ENCODE assay signal across 8 mouse cellular contexts in the genomic region with DNA sequence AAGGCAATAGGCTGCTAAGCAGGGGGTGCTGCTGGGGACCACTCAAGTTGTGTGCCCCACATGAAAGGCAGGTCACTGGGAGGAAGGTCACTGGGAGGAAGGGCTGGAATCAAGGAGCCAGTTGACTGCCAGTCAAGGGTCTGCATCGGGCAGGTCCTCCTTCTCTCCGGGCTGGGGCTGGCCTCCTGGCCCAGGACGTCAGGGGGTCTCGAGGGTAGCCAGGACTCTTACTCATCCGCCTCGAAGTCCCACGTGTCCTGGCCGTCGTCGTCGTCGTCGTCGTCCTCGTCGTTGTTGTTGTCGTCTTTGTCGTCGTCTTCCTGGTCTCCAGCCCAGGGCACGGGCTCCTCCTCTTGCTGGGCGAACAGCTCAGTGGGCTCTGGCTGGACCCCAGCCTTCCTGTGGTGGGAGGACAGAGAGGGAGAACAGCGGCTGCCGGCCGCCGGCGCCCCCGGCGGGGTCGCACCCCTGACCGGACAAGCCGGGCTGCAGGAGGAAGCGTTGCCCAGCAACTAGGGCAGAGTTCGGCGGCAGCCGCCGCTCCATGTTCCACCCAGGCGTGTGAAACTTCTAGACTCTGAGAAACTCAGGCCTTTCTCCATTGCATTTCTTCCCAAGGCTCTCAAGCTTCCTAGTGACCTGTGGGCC. TPM values are rescaled to one million over a fixed set of nuclear protein-coding genes. Genes with fewer than 3 reads are reported as not detected.
DNase-seq lines count a peak whose midpoint lies in the region; ATAC-seq and TF ChIP-seq lines count a peak whose summit lies in the region.
"Had no signal": no experiment of that assay in that cellular context is flagged by ENCODE, and none has a peak within 500 bp of the region (broad histone marks: within the 10 kb centered on the region; RNA-seq: fewer than 3 reads in every experiment).

No protein-coding gene starts in this region.

- in situ Hi-C loops in ES-E14 (cut with MboI; ENCODE audit: low sequenced_read_pairs in 2 of 2, unreplicated experiment in 2 of 2) = no loop called here

- peak; percentile 59 for ATAC-seq in forebrain, postnatal 0 days
- ATAC-seq in kidney, embryonic 14.5 days (ENCODE audit: low FRiP score, low TSS enrichment) = peak; percentile 92
- ATAC-seq in megakaryocyte progenitor cell, adult 5-6 weeks (replicated peaks; ENCODE audit: poor library complexity) = peak; percentile 14; the same call in 1 of the 2 replicates
- no peak for ATAC-seq in megakaryocyte, adult 5-6 weeks (ENCODE audit: poor library complexity, severe bottlenecking)

- H3K4me1 ChIP-seq in ES-E14 (ENCODE audit: control insufficient read depth in 2 of 2, insufficient read depth in 2 of 2, low read length in 2 of 2, poor library complexity in 1 of 2) = peaks cover 0 to under 1% of the 10 kb centered on the region in 2 experiments; a peak in 2 of 4 replicates
- no peaks in the 10 kb centered on the region for H3K4me1 ChIP-seq in forebrain, postnatal 0 days (ENCODE audit: insufficient read depth)
- 0 out of 2 replicates have a peak, but pooled peaks cover 5% of the 10 kb centered on the region for H3K4me1 ChIP-seq in kidney, embryonic 14.5 days (ENCODE audit: control insufficient read depth, insufficient read depth, low read length)

- 47% methylated on average over 37 of the region's 37 CpGs for WGBS in forebrain, postnatal 0 days
- 38% methylated on average over 36 of the region's 37 CpGs for WGBS in kidney, embryonic 14.5 days

- peak; percentile 8 to 17 for DNase-seq in B cell, adult 2 months
- DNase-seq in ES-E14 (ENCODE audit: low read depth, low spot score) = no peak
- DNase-seq in forebrain, postnatal 0 days = peak; percentile 6
- peak; percentile 17 for DNase-seq in yolk sac, embryonic 10.5 days (ENCODE audit: low spot score)

- 0 out of 2 replicates have a peak overlapping the region, but pooled peaks have one; percentile 6 for H3K9ac ChIP-seq in ES-E14 (ENCODE audit: insufficient read depth, low read depth, low read length, poor library complexity, severe bottlenecking)
- no peak overlapping the region for H3K9ac ChIP-seq in forebrain, postnatal 0 days
- peak overlapping the region; percentile 40; the same call in 1 of the 2 replicates for H3K9ac ChIP-seq in kidney, embryonic 14.5 days (ENCODE audit: low read depth, low read length)

- no peaks in the 10 kb centered on the region for H3K36me3 ChIP-seq in ES-E14 (ENCODE audit: control insufficient read depth, insufficient read depth, low read length, poor library complexity, severe bottlenecking)
- H3K36me3 ChIP-seq in forebrain, postnatal 0 days (ENCODE audit: insufficient read depth) = no peaks in the 10 kb centered on the region
- no peaks in the 10 kb centered on the region for H3K36me3 ChIP-seq in kidney, embryonic 14.5 days (ENCODE audit: control insufficient read depth, insufficient read depth, low read length)

- no peak for TF ChIP-seq CTCF in forebrain, postnatal 0 days (IDR thresholded peaks at IDR 0.05; ENCODE audit: low read depth)

- no peaks in the 10 kb centered on the region for H3K27me3 ChIP-seq in forebrain, postnatal 0 days (ENCODE audit: insufficient read depth, low read length)
- H3K27me3 ChIP-seq in kidney, embryonic 14.5 days (ENCODE audit: control insufficient read depth, insufficient read depth, low read length) = no peaks in the 10 kb centered on the region

- H3K4me3 ChIP-seq in ES-E14 (ENCODE audit: insufficient read depth in 1 of 2, low read depth in 1 of 2, low read length in 2 of 2, poor library complexity in 1 of 2, severe bottlenecking in 1 of 2) = peak overlapping the region in 1 of 2 experiments; percentile 21; a peak in 1 of 4 replicates
- H3K4me3 ChIP-seq in forebrain, postnatal 0 days (ENCODE audit: low read depth, low read length) = no peak overlapping the region
- peak overlapping the region; percentile 21 for H3K4me3 ChIP-seq in kidney, embryonic 14.5 days (ENCODE audit: low read length)

- H3K27ac ChIP-seq in ES-E14 (ENCODE audit: insufficient read depth, low read depth, low read length, poor library complexity, severe bottlenecking) = no peak overlapping the region
- no peak overlapping the region for H3K27ac ChIP-seq in forebrain, postnatal 0 days (ENCODE audit: low read depth, low read length)
- no peak overlapping the region for H3K27ac ChIP-seq in kidney, embryonic 14.5 days (ENCODE audit: low read depth, low read length)

- H3K9me3 ChIP-seq in ES-E14 (ENCODE audit: control insufficient read depth, insufficient read depth, low read depth, low read length) = no peaks in the 10 kb centered on the region
- no peaks in the 10 kb centered on the region for H3K9me3 ChIP-seq in forebrain, postnatal 0 days (ENCODE audit: low read length)
- H3K9me3 ChIP-seq in kidney, embryonic 14.5 days (ENCODE audit: control insufficient read depth, low read length) = no peaks in the 10 kb centered on the region

- peak overlapping the region; percentile 42 for H3K4me2 ChIP-seq in forebrain, postnatal 0 days (ENCODE audit: low read depth)
- peak overlapping the region; percentile 51 for H3K4me2 ChIP-seq in kidney, embryonic 14.5 days (replicated peaks; ENCODE audit: low read depth, low read length)

TF ChIP-seq in ES-E14, 5 proteins besides CTCF, POLR2A, EP300 and RAD21:
- TF ChIP-seq ZNF384 (IDR thresholded peaks at IDR 0.05; ENCODE audit: low read depth, low read length) (no peak), ZC3H11A (IDR thresholded peaks at IDR 0.05; ENCODE audit: borderline replicate concordance, low read depth, low read length) (no peak), HCFC1 (IDR thresholded peaks at IDR 0.05; ENCODE audit: borderline replicate concordance, insufficient read depth, low read length) (no peak), CHD2 (IDR thresholded peaks at IDR 0.05; ENCODE audit: low read depth, low read length) (no peak), MAFK (IDR thresholded peaks at IDR 0.05; ENCODE audit: insufficient read depth, low read depth, low read length) (no peak)

RNA-seq across cellular contexts. Expression of gene Fam217a, which starts 7.5 kb away (rescaled TPM):
- 0.18 TPM in 1 of 2 replicates, not detected in the other for total RNA-seq in ES-E14 (2012; rRNA removed)
- 0.43 and 0.62 TPM in 2 replicates for total RNA-seq in forebrain, postnatal 0 days (2014; rRNA removed)
- 0.55 and 1.0 TPM in 2 replicates for polyA plus RNA-seq in forebrain, postnatal 0 days (2015; fragmentation: Nextera tagmentation; extraction: Ambion mirVana)
- polyA plus RNA-seq in kidney, embryonic 14.5 days (2014; fragmentation: Nextera tagmentation; extraction: Ambion mirVana) = 5.1 and 6.0 TPM in 2 replicates
- 0.22 TPM in 1 of 2 replicates, not detected in the other for total RNA-seq in megakaryocyte progenitor cell, adult 5-6 weeks (2015)
- total RNA-seq in megakaryocyte progenitor cell, adult 5-6 weeks (2017) = not detected in 2 replicates
- not detected in 2 replicates for total RNA-seq in megakaryocyte, adult 5-6 weeks (2015)
- not detected in 2 replicates for total RNA-seq in megakaryocyte, adult 5-6 weeks (2017)

RNA-seq across cellular contexts. Expression of gene 4933417A18Rik, which starts 7.6 kb away (rescaled TPM):
- not detected in 2 replicates for total RNA-seq in ES-E14 (2012; rRNA removed)
- not detected in 2 replicates for total RNA-seq in forebrain, postnatal 0 days (2014; rRNA removed)
- polyA plus RNA-seq in forebrain, postnatal 0 days (2015; fragmentation: Nextera tagmentation; extraction: Ambion mirVana) = not detected in 2 replicates
- not detected in 2 replicates for polyA plus RNA-seq in kidney, embryonic 14.5 days (2014; fragmentation: Nextera tagmentation; extraction: Ambion mirVana)
- total RNA-seq in megakaryocyte progenitor cell, adult 5-6 weeks (2015) = not detected in 2 replicates
- not detected in 2 replicates for total RNA-seq in megakaryocyte progenitor cell, adult 5-6 weeks (2017)
- not detected in 2 replicates for total RNA-seq in megakaryocyte, adult 5-6 weeks (2015)
- not detected in 2 replicates for total RNA-seq in megakaryocyte, adult 5-6 weeks (2017)
- total RNA-seq: common myeloid progenitor, adult 5-6 weeks had no signal

RNA-seq across cellular contexts. Expression of gene Prpf4b, which starts 41.5 kb away (rescaled TPM):
- total RNA-seq in ES-E14 (2012; rRNA removed) = 74.5 and 85.3 TPM in 2 replicates
- 46.9 and 52.7 TPM in 2 replicates for total RNA-seq in forebrain, postnatal 0 days (2014; rRNA removed)
- 40.9 and 45.7 TPM in 2 replicates for polyA plus RNA-seq in forebrain, postnatal 0 days (2015; fragmentation: Nextera tagmentation; extraction: Ambion mirVana)
- polyA plus RNA-seq in kidney, embryonic 14.5 days (2014; fragmentation: Nextera tagmentation; extraction: Ambion mirVana) = 66.4 and 89.3 TPM in 2 replicates
- total RNA-seq in megakaryocyte progenitor cell, adult 5-6 weeks (2015) = 98.4 and 106 TPM in 2 replicates
- total RNA-seq in megakaryocyte progenitor cell, adult 5-6 weeks (2017) = 121 and 170 TPM in 2 replicates
- total RNA-seq in megakaryocyte, adult 5-6 weeks (2015) = 79.1 and 89.2 TPM in 2 replicates
- 94.9 and 116 TPM in 2 replicates for total RNA-seq in megakaryocyte, adult 5-6 weeks (2017)

RNA-seq across cellular contexts. Expression of gene Eci3, which starts 47.0 kb away (rescaled TPM):
- 0.21 and 0.54 TPM in 2 replicates for total RNA-seq in ES-E14 (2012; rRNA removed)
- 0.31 TPM in 1 of 2 replicates, not detected in the other for total RNA-seq in forebrain, postnatal 0 days (2014; rRNA removed)
- polyA plus RNA-seq in forebrain, postnatal 0 days (2015; fragmentation: Nextera tagmentation; extraction: Ambion mirVana) = 0.23 TPM in 1 of 2 replicates, not detected in the other
- 1.7 and 3.1 TPM in 2 replicates for polyA plus RNA-seq in kidney, embryonic 14.5 days (2014; fragmentation: Nextera tagmentation; extraction: Ambion mirVana)
- total RNA-seq in megakaryocyte progenitor cell, adult 5-6 weeks (2015) = not detected in 2 replicates
- not detected in 2 replicates for total RNA-seq in megakaryocyte progenitor cell, adult 5-6 weeks (2017)
- total RNA-seq in megakaryocyte, adult 5-6 weeks (2015) = not detected in 2 replicates
- total RNA-seq in megakaryocyte, adult 5-6 weeks (2017) = not detected in 2 replicates
- total RNA-seq: common myeloid progenitor, adult 5-6 weeks had no signal
